14 mouse cellular contexts compared by ENCODE assay signal in the genomic region with DNA sequence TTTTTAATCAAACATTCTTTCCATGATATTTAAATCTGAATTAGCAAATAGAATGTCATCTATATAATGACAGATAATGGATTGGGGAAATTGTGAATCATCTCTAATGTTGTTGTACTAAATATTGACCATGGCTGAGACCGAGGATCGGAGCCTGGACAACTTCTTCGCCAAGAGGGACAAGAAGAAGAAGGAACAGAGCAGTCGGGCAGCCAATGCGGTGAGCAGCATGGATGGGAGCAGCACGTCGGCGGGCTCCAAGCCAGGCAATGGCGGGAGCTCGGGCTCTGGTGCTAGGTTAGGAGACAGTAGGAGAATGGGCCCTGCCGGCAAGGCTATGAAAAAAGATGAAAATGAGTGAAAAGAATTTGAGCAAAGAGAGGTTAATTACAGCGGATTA. TPM values are rescaled to one million over a fixed set of nuclear protein-coding genes. Genes with fewer than 3 reads are reported as not detected.
DNase-seq lines count a peak whose midpoint lies in the region; ATAC-seq lines count a peak whose summit lies in the region.
"Not testable (repeated sequence)": the region's sequence is repeated elsewhere in the genome, so short reads cannot be mapped to it uniquely, and the experiment has no call there.
"Had no signal": no experiment of that assay in that cellular context is flagged by ENCODE, and none has a peak within 500 bp of the region (broad histone marks: within the 10 kb centered on the region; RNA-seq: fewer than 3 reads in every experiment).

No protein-coding gene starts in this region.

- 95% methylated on average over 12 of the region's 12 CpGs for WGBS in forebrain, embryonic 11.5 days

- not testable (repeated sequence) for H3K9ac ChIP-seq in forebrain, embryonic 11.5 days (ENCODE audit: low read length)

- not testable (repeated sequence) for H3K27me3 ChIP-seq in forebrain, embryonic 11.5 days (ENCODE audit: control insufficient read depth, insufficient read depth, low read length)

- H3K4me1 ChIP-seq in forebrain, embryonic 11.5 days (replicated peaks; ENCODE audit: control insufficient read depth, insufficient read depth, low read length) = not testable (repeated sequence)

- not testable (repeated sequence) for H3K4me3 ChIP-seq in forebrain, embryonic 11.5 days (ENCODE audit: low read depth, low read length)

- H3K4me2 ChIP-seq in forebrain, embryonic 11.5 days (ENCODE audit: low read depth, low read length, severe bottlenecking) = not testable (repeated sequence)

- H3K9me3 ChIP-seq in forebrain, embryonic 11.5 days (ENCODE audit: control insufficient read depth, low read length) = not testable (repeated sequence)

- DNase-seq in ES-CJ7 (ENCODE audit: low read depth, low spot score) = peak; percentile 34
- peak; percentile 9 for DNase-seq in NIH3T3 (ENCODE audit: low read depth)
- peak; percentile 57 for DNase-seq in ZHBTc4 (ENCODE audit: low read depth, low spot score)
- peak; percentile 37 for DNase-seq in forebrain, embryonic 11.5 days (ENCODE audit: low spot score)
- peak; percentile 92 for DNase-seq in heart, adult 11 months
- DNase-seq in kidney, postnatal 25 days = peak; percentile 11 to 56
- peak; percentile 6 for DNase-seq in thymus, postnatal 14 days

- not testable (repeated sequence) for H3K36me3 ChIP-seq in forebrain, embryonic 11.5 days (ENCODE audit: control insufficient read depth, insufficient read depth, low read length)

- ATAC-seq in forebrain, embryonic 11.5 days (replicated peaks; ENCODE audit: low FRiP score) = not testable (repeated sequence)

- H3K27ac ChIP-seq in forebrain, embryonic 11.5 days (ENCODE audit: low read depth, low read length) = not testable (repeated sequence)

RNA-seq across cellular contexts. Expression of a gene that starts 38.5 kb away (rescaled TPM):
- polyA plus RNA-seq in forebrain, embryonic 11.5 days (2014; fragmentation: Nextera tagmentation; extraction: Ambion mirVana) = 0.12 TPM in 1 of 2 replicates, not detected in the other
- polyA plus RNA-seq: adrenal gland, adult 2 months; cerebellum, adult 2 months; embryonic facial prominence, embryonic 14.5 days; forebrain, embryonic 12.5 days; forebrain, embryonic 14.5 days; forebrain, embryonic 16.5 days; frontal cortex, adult 2 months had no signal

Comparison
In these comparisons a context has a peak if more than half of its experiments do, and no peak if none do; other contexts are left out.
1. DNase-seq: peak in every context shown above with its lines; median percentile 92 in heart, adult 11 months; 57 in ZHBTc4; 37 in forebrain, embryonic 11.5 days; 34 in ES-CJ7; 34 in kidney, postnatal 25 days; 9 in NIH3T3; 6 in thymus, postnatal 14 days.